Mouse (Mus musculus): Measurements from ENCODE around the gene Ints14. TPM values are rescaled to one million over a fixed set of nuclear protein-coding genes. Genes with fewer than 3 reads are reported as not detected.
A peak's percentile ranks its signal among the peaks of the same experiment; 100 is the strongest.

Gene Ints14
- total RNA-seq (2018; cell fraction: chromatin; rRNA removed) = 10 to 100 TPM in 24 of 26 experiments, 1 to 10 TPM in 2; 7.3 to 27.7 (median 18.8) TPM
- 10 to 100 TPM; 17.9 to 27.9 (median 24.5) TPM for total RNA-seq (2018; cell fraction: cytosol; rRNA removed)
- total RNA-seq (2018; cell fraction: nucleus; rRNA removed) = 10 to 100 TPM in 23 of 26 experiments, 1 to 10 TPM in 3; 7.4 to 27.4 (median 17.6) TPM
- 20.4 to 29.8 TPM (median 29.2 TPM) in 3 replicates for polyA plus RNA-seq (2018)

GRCm38 (mm10) chr9:64960117-64960977 lies at the start of gene Ints14:
Ints14 (plus strand) TSS chr9:64960905.
- WGBS (ENCODE audit: missing documents) = 15% methylated on average over 29 of the region's 29 CpGs
- peaks cover 23% of the 10 kb centered on the region; the same call in 1 of the 2 replicates for H3K79me2 ChIP-seq (ENCODE audit: inconsistent target)
- peak within 1 kb of the TSS; percentile 75 for H3K4me3 ChIP-seq (ENCODE audit: inconsistent target)
- H3K36me3 ChIP-seq (ENCODE audit: inconsistent target) = peaks cover 25% of the 10 kb centered on the region
- peak within 1 kb of the TSS; percentile 40 for H3K27ac ChIP-seq

- 98% methylated on average over 4 of the region's 4 CpGs for WGBS (ENCODE audit: missing documents)
- Histone ChIP-seq H3K4me3 (ENCODE audit: inconsistent target) (no peak overlapping the region), H3K79me2 (ENCODE audit: inconsistent target) (no peaks in the 10 kb centered on the region), H3K36me3 (ENCODE audit: inconsistent target) (peaks cover 9% of the 10 kb centered on the region; the same call in 1 of the 2 replicates), H3K27ac (no peak overlapping the region)
Measured at GRCm38 (mm10) chr9:64913406-64913805, 47.3 kb upstream of the Ints14 start.

- H3K27ac ChIP-seq = no peak overlapping the region
- H3K4me3 ChIP-seq (ENCODE audit: inconsistent target) = no peak overlapping the region
- H3K36me3 ChIP-seq (ENCODE audit: inconsistent target) = peaks cover 9% of the 10 kb centered on the region; the same call in 1 of the 2 replicates
- 93% methylated on average over 2 of the region's 2 CpGs for WGBS (ENCODE audit: missing documents)
- H3K79me2 ChIP-seq (ENCODE audit: inconsistent target) = no peaks in the 10 kb centered on the region
Measured at GRCm38 (mm10) chr9:64913973-64914372, 46.7 kb upstream of the Ints14 start.

GRCm38 (mm10) chr9:64914629-64915028 lies 46.1 kb upstream of the Ints14 start:
- peaks cover 9% of the 10 kb centered on the region; the same call in 1 of the 2 replicates for H3K36me3 ChIP-seq (ENCODE audit: inconsistent target)
- no peak overlapping the region for H3K4me3 ChIP-seq (ENCODE audit: inconsistent target)
- 0 out of 2 replicates have a peak overlapping the region, but pooled peaks have one; percentile 7 for H3K27ac ChIP-seq
- H3K79me2 ChIP-seq (ENCODE audit: inconsistent target) = no peaks in the 10 kb centered on the region
- WGBS (ENCODE audit: missing documents) = 9% methylated on average over 4 of the region's 4 CpGs

GRCm38 (mm10) chr9:64918560-64918959 lies 42.1 kb upstream of the Ints14 start:
- WGBS (ENCODE audit: missing documents) = 84% methylated on average over 16 of the region's 16 CpGs
- no peak overlapping the region for H3K4me3 ChIP-seq (ENCODE audit: inconsistent target)
- no peak overlapping the region for H3K27ac ChIP-seq
- H3K36me3 ChIP-seq (ENCODE audit: inconsistent target) = no peaks in the 10 kb centered on the region
- H3K79me2 ChIP-seq (ENCODE audit: inconsistent target) = no peaks in the 10 kb centered on the region

- no peak overlapping the region for H3K4me3 ChIP-seq (ENCODE audit: inconsistent target)
- H3K79me2 ChIP-seq (ENCODE audit: inconsistent target) = no peaks in the 10 kb centered on the region
- WGBS (ENCODE audit: missing documents) = 8% methylated on average over 5 of the region's 5 CpGs
- peak overlapping the region; percentile 67 for H3K27ac ChIP-seq
- no peaks in the 10 kb centered on the region for H3K36me3 ChIP-seq (ENCODE audit: inconsistent target)
Measured at GRCm38 (mm10) chr9:64925771-64926170, 34.9 kb upstream of the Ints14 start.

- Histone ChIP-seq H3K27ac (peak overlapping the region; percentile 67), H3K79me2 (ENCODE audit: inconsistent target) (no peaks in the 10 kb centered on the region), H3K4me3 (ENCODE audit: inconsistent target) (no peak overlapping the region), H3K36me3 (ENCODE audit: inconsistent target) (no peaks in the 10 kb centered on the region)
- WGBS (ENCODE audit: missing documents) = 44% methylated on average over 8 of the region's 8 CpGs
Measured at GRCm38 (mm10) chr9:64926201-64926991, 34.3 kb upstream of the Ints14 start.

GRCm38 (mm10) chr9:64930256-64930655 lies 30.4 kb upstream of the Ints14 start:
- no peaks in the 10 kb centered on the region for H3K79me2 ChIP-seq (ENCODE audit: inconsistent target)
- H3K36me3 ChIP-seq (ENCODE audit: inconsistent target) = no peaks in the 10 kb centered on the region
- WGBS (ENCODE audit: missing documents) = 62% methylated on average over 4 of the region's 4 CpGs
- no peak overlapping the region for H3K27ac ChIP-seq
- H3K4me3 ChIP-seq (ENCODE audit: inconsistent target) = no peak overlapping the region

GRCm38 (mm10) chr9:64931751-64932610 lies 28.7 kb upstream of the Ints14 start:
- H3K27ac ChIP-seq = no peak overlapping the region
- H3K36me3 ChIP-seq (ENCODE audit: inconsistent target) = no peaks in the 10 kb centered on the region
- no peak overlapping the region for H3K4me3 ChIP-seq (ENCODE audit: inconsistent target)
- 75% methylated on average over 7 of the region's 7 CpGs for WGBS (ENCODE audit: missing documents)
- H3K79me2 ChIP-seq (ENCODE audit: inconsistent target) = no peaks in the 10 kb centered on the region

- 83% methylated on average over 15 of the region's 15 CpGs for WGBS (ENCODE audit: missing documents)
- H3K4me3 ChIP-seq (ENCODE audit: inconsistent target) = no peak overlapping the region
- no peaks in the 10 kb centered on the region for H3K36me3 ChIP-seq (ENCODE audit: inconsistent target)
- H3K79me2 ChIP-seq (ENCODE audit: inconsistent target) = no peaks in the 10 kb centered on the region
- H3K27ac ChIP-seq = no peak overlapping the region
Measured at GRCm38 (mm10) chr9:64934015-64934754, 26.5 kb upstream of the Ints14 start.

- H3K27ac ChIP-seq = no peak overlapping the region
- H3K4me3 ChIP-seq (ENCODE audit: inconsistent target) = no peak overlapping the region
- H3K79me2 ChIP-seq (ENCODE audit: inconsistent target) = no peaks in the 10 kb centered on the region
- 4% methylated on average over 6 of the region's 6 CpGs for WGBS (ENCODE audit: missing documents)
- no peaks in the 10 kb centered on the region for H3K36me3 ChIP-seq (ENCODE audit: inconsistent target)
Measured at GRCm38 (mm10) chr9:64936508-64936907, 24.2 kb upstream of the Ints14 start.

GRCm38 (mm10) chr9:64937491-64937890 lies 23.2 kb upstream of the Ints14 start:
- H3K27ac ChIP-seq = no peak overlapping the region
- no peaks in the 10 kb centered on the region for H3K36me3 ChIP-seq (ENCODE audit: inconsistent target)
- no peaks in the 10 kb centered on the region for H3K79me2 ChIP-seq (ENCODE audit: inconsistent target)
- 75% methylated on average over 5 of the region's 5 CpGs for WGBS (ENCODE audit: missing documents)
- H3K4me3 ChIP-seq (ENCODE audit: inconsistent target) = no peak overlapping the region

GRCm38 (mm10) chr9:64938535-64938934 lies 22.2 kb upstream of the Ints14 start:
- Histone ChIP-seq H3K79me2 (ENCODE audit: inconsistent target) (no peaks in the 10 kb centered on the region), H3K4me3 (ENCODE audit: inconsistent target) (no peak overlapping the region), H3K36me3 (ENCODE audit: inconsistent target) (no peaks in the 10 kb centered on the region), H3K27ac (no peak overlapping the region)
- 22% methylated on average over 5 of the region's 5 CpGs for WGBS (ENCODE audit: missing documents)
